Mouse (Mus musculus): ENCODE data around the gene Mrtfa.

DNA sequence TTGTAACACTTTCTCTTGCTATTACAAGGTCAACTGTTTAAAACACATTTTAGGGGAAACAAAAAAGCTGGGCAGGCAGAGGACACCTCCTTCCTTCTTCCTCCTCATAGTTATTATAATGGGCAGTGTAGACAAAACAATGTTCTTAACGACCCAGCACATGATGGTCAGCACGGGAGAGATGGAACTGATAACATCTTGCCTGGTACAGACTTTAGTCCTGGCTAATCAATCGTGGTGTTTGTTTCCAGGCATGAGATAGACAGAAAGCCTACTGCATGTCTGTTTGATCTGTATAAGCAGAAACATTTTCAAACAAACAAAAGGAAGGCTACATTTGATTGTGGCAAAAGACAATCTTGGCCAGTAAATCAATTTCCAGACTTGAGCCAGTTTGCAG lies 140.1 kb downstream of the Mrtfa start:
- TF ChIP-seq EP300 (IDR thresholded peaks at IDR 0.05) (no peak), CTCF (IDR thresholded peaks at IDR 0.05) (no peak)

Measured in lung, postnatal 0 days (tissue).